Mouse (Mus musculus) urinary bladder, postnatal 36 days (tissue): ENCODE measurements around the gene Rgs3.

Experiments used
- DNase-seq, 2 experiments: peaks; one replicate each; pipeline ENCODE4 v3.0.0; 2022; ENCODE audit warnings: low spot score in 2 of 2, mixed read lengths in 1 of 2

Rgs3 gene

DNA sequence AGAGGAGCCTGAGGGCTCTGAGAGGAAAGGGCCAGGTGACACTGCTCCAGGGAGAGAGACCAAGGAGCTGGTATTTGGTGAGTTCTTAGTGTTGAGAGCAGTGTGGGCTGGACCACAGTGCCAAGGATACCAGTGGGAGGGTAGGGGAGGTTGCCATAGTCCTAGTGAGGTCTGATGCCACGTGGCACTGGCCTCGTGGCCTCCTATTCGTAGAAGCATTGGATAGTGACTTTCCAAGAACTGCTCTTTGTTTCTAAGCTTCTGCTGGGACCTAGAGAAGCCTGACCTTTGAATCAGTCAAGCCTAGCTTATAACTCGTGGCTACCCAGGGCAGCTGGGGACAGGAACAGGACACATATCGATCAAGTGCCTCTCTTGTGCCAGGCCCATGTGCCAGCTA, 164.1 kb downstream of the Rgs3 start:
- no peak for DNase-seq

DNA sequence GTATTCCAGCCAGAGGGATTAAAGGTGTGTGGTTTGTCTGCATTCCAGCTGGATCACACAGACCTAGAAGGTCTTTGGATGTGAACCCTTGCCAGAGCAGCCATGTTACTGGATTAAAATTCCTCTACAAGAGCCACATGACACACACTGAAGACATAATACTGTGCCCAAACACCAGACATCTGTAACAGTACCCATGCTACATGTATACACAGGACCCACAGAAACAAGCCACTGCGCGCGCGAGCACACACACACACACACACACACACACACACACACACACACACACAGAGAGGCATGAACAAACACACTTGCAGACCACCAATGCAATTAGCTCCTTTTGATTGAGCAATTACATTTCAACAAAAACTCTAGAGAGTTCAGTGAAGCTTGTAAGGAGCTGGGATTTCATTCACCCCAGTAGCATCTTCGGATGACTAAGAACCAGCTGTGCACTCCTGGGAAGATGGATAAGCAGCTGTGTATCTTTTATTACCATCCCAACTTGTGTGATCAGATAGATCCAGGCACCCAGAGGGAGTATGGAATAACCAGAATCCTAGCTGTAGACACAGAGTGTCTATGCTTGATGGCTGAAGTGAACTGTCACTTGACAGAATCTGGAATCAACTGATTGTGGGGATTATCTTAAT, 166.8 kb downstream of the Rgs3 start:
- DNase-seq = no peak

DNA sequence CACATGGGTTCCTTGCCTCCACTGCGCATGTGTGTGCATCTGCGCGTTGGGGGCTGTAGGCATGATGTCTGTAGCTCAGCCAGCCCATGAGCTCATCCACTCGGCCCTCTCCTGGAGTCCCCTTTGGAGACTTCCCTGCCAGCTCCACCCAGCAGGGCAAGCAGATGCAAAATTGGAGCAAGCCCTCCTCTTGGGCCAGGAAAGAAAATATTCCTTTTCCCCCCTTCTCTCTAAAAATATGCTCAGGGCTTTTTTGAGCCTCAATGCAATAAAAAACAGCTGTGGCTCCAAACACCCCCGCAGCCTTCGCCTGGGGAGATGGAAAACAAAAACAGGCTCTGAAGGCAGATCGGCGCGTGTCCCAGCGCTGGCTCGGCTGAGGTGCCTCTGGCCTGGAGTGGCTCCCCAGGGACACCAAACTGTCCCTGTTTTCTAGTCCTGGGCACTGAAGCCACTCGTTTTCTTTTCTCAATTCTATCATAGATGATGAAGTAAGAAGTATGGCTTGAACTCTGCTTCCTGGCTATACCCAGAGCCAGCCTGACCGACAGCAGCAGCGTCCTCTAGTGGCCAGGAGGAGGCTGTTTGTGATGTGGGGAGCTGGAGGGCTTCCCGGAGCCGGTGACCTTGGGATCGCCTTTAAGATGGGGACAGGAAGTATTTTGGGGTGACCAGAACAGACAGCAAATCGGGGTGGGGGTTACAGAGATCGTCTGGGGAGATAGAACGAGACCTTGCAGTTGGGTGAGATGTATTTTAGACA, 168.1 kb downstream of the Rgs3 start:
- DNase-seq = peak in 1 of 2 experiments; percentile 72

DNA sequence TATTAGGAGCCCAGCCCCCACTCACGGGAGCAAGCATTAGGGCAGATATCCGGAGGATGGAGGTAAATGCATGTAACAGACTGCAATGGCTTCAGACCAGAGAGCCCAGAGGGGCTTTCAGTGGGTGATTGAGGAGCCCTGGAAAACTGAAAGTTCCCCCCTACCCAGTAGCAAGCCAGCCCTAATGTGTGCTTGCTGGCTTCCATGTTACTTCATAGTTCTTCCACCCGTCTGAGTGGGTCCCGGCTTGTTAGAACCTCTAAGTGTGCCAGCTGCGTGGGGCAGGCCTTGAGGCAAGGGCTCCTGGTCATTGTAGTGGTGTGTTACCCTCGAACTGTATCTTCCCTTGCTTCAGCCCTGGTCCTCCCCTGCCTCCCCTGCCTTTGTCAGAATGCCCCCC, 168.8 kb downstream of the Rgs3 start:
- no peak for DNase-seq

DNA sequence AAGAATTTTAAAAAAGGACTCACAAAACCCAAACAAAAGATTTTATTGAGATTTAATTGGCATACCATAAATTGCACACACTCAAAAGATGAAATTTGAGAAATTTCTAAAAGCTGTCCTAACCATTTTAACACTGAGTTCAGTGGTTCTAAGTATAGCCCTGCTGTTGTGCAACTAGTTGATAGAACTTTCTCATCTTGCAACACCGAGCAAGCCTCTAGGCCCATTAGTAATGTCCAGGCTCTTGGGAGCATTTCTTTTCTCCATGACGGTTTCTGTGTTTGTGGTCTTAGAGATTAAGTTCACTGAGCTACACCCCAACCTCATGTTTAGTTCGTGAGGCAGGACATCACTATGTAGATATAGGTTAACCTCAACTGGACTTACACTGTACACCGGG, 169.5 kb downstream of the Rgs3 start:
- no peak for DNase-seq

DNA sequence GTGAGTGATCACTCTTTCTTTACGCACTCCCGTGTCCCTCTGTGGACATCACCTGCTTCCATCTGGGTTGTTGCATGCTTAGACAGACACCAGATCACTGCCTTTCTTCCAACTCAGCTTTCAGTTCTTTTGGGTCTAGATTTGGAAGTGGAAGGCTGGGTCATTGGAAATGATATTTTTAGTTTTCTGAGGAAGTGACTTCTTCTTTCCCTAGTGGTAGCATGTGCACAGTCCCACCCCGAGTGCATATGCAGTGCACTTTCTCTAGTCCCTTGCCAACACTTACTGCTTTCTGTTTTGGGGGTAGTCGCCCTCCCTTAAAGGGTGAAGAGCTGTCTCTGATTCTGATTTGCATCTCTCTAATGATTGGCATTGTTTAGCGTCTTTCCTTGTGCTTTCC, 170.3 kb downstream of the Rgs3 start:
- no peak for DNase-seq

DNA sequence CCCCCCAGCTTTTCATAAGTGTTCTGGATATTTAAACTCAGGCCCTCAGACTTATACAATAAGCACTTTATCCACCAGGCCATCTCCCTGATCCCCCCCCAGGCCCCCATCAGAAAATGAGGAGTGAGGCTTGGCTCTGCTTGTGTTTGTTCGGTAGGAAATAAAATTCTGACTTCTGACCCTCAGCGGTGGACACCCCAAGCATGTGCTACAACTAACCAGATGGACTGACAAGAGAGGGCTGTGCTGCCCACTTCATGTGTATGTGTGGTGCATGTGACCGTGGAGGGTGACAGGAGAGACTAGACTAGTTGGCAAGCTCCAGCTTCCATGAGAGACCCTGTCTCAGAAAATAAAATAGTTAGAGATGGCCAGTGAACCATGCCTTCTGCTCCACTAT, 171.2 kb downstream of the Rgs3 start:
- DNase-seq = no peak

DNA sequence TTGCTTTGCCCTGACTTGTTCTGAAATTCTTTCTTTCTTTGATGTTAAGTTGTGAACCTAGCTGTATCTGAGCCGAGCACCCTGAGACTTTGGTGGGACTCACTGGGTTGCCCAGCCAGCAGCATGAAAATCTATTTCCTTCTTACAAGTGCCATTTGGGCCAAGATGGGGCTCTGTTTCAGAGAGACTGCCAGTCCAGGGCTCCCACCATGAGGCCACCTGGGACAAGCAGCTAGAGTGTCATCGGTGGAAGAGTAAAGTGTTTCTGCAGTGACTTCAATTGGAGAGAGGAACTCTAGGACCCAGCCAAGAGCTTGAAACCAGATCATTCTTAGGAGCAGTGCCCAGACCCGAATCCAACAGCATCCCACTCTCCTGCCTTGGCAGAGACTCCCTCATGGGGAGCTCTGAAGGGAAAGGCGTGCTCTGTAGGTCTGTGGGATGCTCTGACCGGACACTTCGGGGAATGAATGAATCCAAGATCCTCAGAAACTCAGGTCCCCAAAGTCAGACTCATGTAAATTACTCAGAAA, 171.9 kb downstream of the Rgs3 start:
- no peak for DNase-seq

DNA sequence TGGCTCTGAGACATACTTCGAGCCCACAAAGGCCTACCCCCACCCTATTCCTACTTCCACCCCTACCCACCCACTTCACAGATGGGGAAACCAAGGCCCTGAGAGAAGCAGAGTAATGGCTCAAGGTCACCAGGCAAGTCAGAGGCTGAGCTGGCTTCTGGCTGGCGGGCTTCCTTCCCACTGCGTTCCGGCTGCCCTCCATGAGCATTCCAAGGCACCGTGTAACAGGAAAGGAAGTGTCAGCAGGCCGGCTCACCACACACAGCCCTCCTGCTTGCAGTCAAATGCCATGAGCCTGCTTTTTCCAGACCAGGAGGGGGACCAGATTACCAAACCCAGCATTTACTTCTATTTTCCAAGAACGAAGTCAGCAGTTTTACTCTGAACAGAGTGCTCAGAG, 172.4 kb downstream of the Rgs3 start:
- no peak for DNase-seq

DNA sequence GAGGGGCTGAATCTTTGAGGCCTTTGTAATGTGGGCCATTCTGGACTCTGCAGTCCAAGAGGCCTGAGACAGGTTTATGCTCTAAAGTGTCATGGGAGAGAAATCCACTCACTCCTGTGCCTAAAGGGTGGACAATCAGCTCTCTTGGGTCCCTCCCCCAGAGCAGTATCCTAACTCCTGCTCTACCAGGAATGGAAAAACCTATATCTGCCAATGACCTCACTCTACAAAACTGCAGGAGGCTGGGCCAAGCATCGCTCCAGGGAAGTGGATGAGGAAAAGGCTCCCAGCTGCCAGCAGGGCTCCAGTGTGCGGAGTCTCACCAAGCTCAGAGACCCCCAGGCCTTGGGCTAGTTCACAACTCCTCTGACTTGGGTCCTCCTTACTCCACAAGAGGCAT, 173.2 kb downstream of the Rgs3 start:
- peak in 1 of 2 experiments; percentile 41 for DNase-seq

DNA sequence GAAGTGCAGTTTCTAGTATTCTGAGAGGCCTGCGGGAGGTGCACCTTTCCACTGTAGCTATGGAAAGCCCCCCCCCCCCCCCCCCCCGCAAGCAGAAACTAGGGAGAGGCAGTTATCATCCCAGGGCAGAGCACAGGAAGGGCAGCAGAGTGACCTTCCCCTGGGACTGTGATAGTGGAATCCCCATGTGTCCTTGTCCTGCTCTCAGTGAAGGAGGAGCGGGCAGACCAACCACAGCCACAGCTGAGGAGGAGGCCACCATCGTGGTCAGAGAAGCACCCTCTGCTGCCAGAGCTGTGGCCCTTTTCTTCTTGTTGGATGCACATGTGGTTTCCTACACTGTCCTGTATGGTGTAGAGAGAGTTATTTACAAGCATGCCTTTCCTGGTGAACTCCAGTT, 174.3 kb downstream of the Rgs3 start:
- DNase-seq = no peak

DNA sequence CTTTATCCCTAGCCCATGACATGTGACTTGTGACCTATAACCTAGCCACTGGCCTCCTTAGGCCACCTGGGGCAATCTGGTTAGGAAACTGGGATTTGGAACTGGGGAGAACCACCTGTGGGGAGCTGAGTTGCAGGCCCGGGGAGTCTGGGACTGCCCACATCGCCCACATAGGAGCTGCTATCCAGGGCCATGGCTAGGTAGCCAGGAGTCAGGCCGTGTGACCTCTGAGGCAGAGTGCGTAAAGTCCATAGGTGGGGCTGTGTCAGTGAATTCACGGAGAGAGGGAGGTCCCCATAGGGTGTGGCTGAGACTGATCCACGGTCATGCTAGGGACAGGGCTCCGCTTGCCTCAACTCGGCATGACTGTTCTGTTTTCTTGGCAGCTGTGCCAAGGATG, 175.6 kb downstream of the Rgs3 start:
- no peak for DNase-seq

DNA sequence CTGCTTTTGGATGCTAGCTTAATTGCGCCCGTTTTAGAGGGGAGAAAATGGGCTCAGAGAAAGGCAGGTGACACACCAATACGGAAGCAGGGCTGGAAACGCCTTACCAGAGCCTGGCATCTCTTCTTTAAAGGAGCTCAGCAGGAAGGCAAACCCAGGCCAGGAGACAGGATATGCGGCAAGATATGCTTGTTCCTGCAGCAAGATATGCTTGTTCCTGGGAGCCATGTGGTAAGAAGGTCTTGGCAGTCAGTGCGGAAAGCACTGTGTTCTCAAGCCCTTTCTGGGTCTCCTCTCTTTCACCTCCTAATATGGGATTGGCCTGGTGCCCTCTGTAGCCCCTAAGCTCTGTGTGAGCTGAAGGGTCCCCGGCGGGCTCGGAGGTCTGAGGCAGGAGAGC, 176.2 kb downstream of the Rgs3 start:
- DNase-seq = no peak

DNA sequence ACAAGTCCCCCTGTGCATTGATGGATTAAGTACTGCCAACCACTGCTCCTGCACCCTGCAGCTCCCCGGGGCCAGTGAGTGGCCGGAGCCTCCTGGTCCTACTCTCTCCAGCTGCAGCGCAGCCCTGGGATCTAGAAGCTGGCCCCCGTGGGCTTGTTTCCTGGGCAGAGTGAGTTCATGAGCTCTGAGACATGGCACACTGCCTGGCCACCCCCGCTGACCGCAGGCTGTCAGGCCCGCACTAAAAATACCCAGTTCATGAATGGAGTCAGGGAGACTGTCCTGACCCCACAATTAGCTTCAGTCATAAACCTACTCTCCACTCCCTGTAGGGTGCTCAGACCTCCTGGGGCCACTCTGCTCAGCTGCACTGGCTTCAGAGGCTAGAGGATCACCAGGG, 176.8 kb downstream of the Rgs3 start:
- DNase-seq = peak in 1 of 2 experiments; percentile 39

DNA sequence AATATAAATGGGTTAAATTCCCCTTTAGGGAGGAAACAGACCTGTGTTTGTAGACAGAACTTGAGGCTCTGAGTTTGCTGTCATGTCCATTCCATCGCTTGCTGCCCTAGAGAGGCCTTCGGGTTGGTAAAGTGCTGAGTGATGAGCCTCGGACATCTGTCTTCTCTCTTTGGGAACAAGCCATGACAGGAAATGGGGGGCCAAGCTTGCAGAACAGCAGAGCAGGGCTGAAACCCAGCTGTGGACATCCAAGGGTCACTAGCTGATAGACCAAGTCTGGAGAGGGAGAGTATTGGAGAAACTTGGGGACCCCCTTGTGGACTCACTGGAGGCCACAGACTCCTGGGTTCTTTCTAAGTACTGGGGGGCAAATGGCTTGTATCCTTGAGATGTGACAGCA, 177.3 kb downstream of the Rgs3 start:
- no peak for DNase-seq

DNA sequence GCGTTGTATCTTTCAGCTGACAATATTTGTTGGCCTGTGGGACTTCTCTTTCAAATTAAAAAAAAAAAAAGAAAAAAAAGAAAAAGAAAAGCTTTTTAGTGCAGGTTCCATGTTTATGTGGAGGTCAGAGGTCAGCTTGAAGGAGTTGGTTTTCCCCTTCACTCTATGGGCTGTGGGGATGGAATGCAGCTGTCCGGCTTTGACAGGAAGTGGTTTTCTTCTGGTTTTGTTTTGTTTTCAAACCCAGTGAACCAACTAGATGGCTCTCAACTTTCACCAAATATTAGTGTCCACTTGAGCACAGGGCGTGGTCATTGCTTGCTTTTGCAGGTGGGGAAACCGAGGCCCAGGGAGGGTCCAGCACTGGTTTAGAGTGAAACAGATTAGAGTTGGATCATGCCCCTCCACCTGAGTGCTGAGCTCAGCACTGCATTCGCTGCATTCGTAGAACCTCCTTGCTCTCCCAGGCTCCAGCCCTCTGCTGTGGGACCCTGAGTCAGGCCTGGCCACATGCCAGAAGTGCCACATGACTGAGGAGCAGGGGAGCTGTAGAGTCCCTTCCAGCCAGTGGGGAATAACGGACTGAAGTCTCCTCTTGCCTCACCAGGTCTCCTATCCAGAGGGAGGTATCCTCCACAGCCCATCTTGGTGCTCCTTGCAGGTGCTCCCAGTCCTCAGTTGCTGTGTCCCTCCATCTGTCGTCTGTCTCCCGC, 178.5 kb downstream of the Rgs3 start:
- peak in 1 of 2 experiments; percentile 46 for DNase-seq

DNA sequence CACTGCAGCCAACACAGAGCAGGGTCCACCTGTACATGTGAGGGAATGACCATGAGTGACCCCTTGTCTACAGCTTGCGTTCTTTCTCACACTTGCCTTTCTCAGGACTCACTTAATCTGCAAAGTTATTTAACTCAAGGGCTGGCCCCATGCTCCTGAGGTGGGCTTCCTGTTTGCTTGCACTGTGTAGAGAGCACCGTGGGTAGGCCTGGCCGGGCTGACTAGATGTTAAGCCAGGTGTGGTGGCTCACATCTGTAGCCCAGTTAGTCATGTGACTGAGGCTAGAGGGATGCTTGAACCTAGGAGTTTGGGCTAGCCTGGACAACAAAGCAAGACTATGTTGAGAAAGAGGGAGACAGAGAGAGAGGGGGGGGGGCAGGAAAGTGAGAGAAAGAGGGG, 179.3 kb downstream of the Rgs3 start:
- DNase-seq = no peak

DNA sequence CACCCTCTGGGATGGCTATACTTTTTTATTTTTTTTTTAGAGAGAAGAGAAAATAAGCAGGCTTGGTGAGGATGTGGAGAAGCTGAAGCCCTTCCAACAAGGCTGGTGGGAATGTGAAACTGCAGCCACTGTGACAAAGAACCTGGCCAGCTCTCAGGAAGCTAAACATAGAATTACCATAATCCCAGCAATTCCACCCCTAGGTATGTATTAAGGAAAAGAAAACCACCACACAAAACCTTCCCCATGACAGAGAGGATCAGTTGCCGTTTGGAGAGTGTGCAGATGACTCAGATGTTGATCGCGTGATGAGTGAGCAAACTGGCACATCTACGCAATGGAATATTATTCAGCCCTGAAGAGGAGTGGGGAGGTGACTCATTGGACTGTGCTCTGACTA, 179.9 kb downstream of the Rgs3 start:
- no peak for DNase-seq

DNA sequence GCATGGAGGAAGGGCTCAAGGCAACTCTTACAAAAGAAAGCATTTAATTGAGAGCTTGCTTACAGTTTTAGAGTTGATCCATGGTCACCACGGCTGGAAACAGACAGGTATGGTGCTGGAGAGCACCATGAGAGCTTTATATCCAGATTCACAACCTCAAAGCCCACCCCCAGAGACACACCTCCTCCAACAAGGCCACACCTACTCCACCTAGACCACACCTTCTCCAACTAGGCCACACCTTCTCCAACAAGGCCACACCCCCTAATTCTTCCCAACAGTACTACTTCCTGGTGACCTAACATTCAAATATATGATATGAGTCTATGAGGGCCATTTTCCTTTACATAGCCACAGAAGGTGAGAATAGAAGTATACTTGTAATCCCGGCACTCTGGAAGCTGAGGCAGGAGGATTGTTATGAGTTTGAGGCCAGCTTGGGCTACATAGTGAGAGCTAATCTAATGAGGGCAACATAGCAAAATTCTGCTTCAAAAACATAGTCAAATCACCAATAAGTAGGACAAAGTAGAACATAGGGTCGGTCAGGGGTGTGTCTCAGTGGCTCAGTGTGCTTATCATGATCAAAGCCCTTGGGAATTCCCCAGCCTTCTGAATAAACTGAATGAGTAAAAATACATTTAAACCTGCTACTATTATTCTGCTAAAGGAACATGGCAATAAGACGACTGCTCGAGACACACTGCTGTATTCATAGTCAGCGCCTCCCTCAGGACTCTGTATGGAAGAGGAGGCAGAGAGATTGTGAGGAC, 180.8 kb downstream of the Rgs3 start:
- no peak for DNase-seq

DNA sequence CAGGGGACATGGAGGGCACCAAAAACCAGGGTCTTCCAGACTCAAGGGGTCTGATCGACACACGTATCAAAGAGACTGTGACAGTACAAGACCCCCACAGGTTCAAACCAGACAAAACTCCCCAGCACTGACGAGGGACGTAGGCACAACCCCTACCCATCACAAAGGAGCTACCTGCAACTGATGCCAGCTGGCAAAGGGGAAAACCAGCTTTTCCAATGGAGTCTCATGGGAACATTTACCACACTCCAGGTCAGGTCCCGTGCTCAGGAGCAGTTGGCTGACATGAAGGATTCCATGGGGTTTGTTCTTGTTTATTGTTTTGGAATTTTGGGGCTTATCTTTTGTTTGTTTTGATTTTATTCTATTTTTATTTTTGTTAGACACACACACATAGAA, 181.4 kb downstream of the Rgs3 start:
- no peak for DNase-seq

DNA sequence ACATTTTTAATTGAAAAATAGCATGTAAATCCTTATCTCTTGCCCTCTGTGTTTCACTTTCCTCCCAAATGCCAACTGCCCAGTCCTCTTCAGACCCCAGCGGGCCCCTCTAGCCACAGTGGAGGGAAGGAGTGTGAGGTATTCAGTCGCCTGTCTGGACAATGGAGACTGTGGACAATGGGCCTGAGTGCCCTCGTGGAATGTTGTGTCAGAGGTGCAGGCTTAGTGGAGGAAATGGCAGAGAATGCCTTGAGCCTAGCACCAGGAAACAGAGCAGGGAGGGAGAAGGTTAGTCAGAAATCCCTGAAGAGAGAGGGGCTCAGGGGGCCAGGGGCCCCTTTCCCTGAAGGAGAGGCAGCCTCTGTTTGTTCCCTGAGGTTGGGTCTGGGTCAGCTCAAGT, 182.0 kb downstream of the Rgs3 start:
- no peak for DNase-seq
